Mouse (Mus musculus) embryonic facial prominence, embryonic 14.5 days (tissue): ENCODE results near the gene Stk11ip. TPM values are rescaled to one million over a fixed set of nuclear protein-coding genes. Genes with fewer than 3 reads are reported as not detected.

Experiments used
- ATAC-seq: fragments of 200-750 bp; cut with Nextera tagmentation; 2 replicates; pipeline ENCODE4 v1.8.0; 2017; ENCODE audit warnings: low read depth, moderate number of reproducible peaks, moderate TSS enrichment
- DNase-seq: peaks from one replicate; pipeline ENCODE4 v3.0.0-alpha.2; 2015; ENCODE audit warnings: low spot score
- H3K27ac ChIP-seq: fragments of 300-500 bp; sonication (generic); replicated peaks from 2 replicates; pipeline ENCODE4 v1.5.1; 2014; ENCODE audit warnings: low read depth, mild to moderate bottlenecking, low read length, moderate library complexity
- H3K27me3 ChIP-seq: fragments of 300-500 bp; sonication (generic); replicated peaks from 2 replicates; pipeline ENCODE4 v1.6.1; 2014; ENCODE audit warnings: low read length; ENCODE audit not compliant: control insufficient read depth, insufficient read depth
- H3K36me3 ChIP-seq: fragments of 300-500 bp; sonication (generic); 2 replicates; pipeline ENCODE4 v1.6.1; 2014; ENCODE audit warnings: low read length, mixed read lengths; ENCODE audit not compliant: control insufficient read depth, insufficient read depth
- H3K4me1 ChIP-seq: fragments of 300-500 bp; sonication (generic); 2 replicates; pipeline ENCODE4 v1.6.1; 2014; ENCODE audit warnings: antibody characterized with exemption, low read length; ENCODE audit not compliant: control insufficient read depth, insufficient read depth
- H3K4me2 ChIP-seq: fragments of 300-500 bp; sonication (generic); 2 replicates; pipeline ENCODE4 v1.6.1; 2014; ENCODE audit warnings: low read depth, mild to moderate bottlenecking, low read length, moderate library complexity, mixed read lengths
- H3K4me3 ChIP-seq: fragments of 300-500 bp; sonication (generic); 2 replicates; pipeline ENCODE4 v1.5.1; 2014; ENCODE audit warnings: low read depth, mild to moderate bottlenecking, low read length
- H3K9ac ChIP-seq: fragments of 300-500 bp; sonication (generic); 2 replicates; pipeline ENCODE4 v1.6.1; 2014; ENCODE audit warnings: low read depth, mild to moderate bottlenecking, low read length, moderate library complexity, mixed read lengths
- H3K9me3 ChIP-seq: fragments of 300-500 bp; sonication (generic); 2 replicates; pipeline ENCODE4 v1.6.1; 2016; ENCODE audit warnings: low read length; ENCODE audit not compliant: control insufficient read depth
- WGBS: fragments of 180-500 bp; shearing (Covaris S2); extraction: QIAGEN DNeasy Blood & Tissue Kit; methylation state at CpG from one replicate; pipeline ENCODE4 v1.1.7; 2014; 5-methylcytosine and 5-hydroxymethylcytosine counted together
- polyA plus RNA-seq: library from polyadenylated mRNA; unstranded; fragments of >200 nt; fragmentation: Nextera tagmentation; extraction: Ambion mirVana; gene quantifications from 2 replicates; pipeline ENCODE4 v1.2.1, GENCODE M21; 2014

Gene Stk11ip
- polyA plus RNA-seq, 1 experiment from 2014 or later = 13.1 TPM

DNA sequence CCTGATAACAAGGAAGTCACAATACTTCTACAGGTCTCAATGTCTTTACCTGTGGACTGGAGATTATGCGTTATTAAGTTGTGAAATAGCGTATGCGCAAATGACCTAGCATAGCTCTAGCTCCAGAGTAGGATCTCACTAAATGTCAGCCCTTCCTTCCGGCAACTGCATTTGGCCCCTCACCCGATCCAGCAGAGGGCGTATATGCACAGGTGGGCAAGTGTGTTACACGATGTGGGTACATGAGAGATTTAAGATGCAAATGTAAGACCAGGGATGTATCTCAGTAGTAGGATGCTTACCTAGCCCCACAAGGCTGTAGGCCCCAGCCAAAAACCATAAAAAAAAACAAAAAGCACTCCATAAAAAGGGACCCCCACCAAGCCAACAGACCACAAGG, 21.9 kb upstream of the Stk11ip start:
- Histone ChIP-seq H3K9me3 (no peaks in the 10 kb centered on the region), H3K4me2 (no peak overlapping the region), H3K4me3 (no peak overlapping the region), H3K9ac (no peak overlapping the region), H3K4me1 (peaks cover 3% of the 10 kb centered on the region), H3K27ac (no peak overlapping the region), H3K36me3 (peaks cover 89% of the 10 kb centered on the region), H3K27me3 (no peaks in the 10 kb centered on the region)
- ATAC-seq = no peak
- WGBS = 82% methylated on average over 7 of the region's 7 CpGs
- no peak for DNase-seq

DNA sequence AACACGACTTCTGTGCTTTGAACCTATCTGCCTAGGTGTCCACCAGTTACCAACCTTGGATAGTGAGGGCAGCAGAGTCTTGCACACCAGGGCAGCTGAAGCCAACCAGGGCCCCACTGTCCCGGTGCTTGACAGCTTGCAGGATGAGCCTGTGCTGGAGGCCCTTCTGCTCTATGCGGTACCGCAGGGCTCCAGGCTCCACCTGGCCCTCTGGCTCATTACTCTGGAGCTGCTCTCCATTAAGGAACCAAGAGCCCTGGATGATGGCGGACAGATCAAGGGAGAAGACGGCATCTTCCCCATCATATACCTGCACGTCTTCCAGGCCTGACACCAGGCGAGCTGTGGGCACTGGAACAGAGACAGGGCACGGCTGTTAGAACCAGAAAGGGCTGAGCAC, 19.4 kb upstream of the Stk11ip start:
- no peak for ATAC-seq
- no peak overlapping the region for H3K9ac ChIP-seq
- DNase-seq = no peak
- H3K9me3 ChIP-seq = no peaks in the 10 kb centered on the region
- peaks cover 68% of the 10 kb centered on the region for H3K36me3 ChIP-seq
- no peak overlapping the region for H3K27ac ChIP-seq
- peaks cover 16% of the 10 kb centered on the region for H3K4me1 ChIP-seq
- no peaks in the 10 kb centered on the region for H3K27me3 ChIP-seq
- H3K4me3 ChIP-seq = no peak overlapping the region
- 94% methylated on average over 9 of the region's 9 CpGs for WGBS
- H3K4me2 ChIP-seq = no peak overlapping the region

DNA sequence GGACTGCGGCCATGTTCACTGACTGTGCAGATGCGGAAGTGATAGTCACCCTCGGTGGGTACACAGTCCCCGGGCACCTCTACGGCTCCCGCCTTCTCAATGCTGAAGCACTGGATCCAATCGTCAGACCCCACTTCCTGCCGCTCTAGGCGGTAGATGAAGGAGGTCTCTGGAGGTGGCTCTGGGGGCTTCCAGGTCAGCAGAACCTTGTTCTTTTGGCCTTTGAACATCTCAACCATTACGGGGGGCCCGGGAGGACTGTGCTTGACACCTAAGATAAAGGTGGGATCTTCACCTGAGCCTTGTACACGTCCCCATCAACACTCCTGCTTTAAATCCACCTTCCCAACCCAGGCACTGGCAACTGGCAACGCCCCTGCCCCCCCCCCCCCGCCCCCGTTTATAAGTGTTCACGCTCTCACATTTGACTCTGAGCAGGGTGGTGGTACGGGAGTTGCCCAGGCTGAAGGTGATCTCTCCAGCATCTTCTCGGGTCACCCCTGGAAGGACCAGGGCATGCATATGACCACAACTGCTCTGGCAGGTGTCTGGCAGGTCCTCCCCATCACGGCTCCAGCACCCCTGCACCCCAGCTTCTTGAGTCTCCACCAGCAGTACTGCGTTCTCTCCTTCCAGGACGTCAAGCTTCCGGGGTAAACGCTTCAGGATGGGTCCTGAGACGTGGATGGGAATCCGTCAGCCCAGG, 18.2 kb upstream of the Stk11ip start:
- H3K4me3 ChIP-seq = no peak overlapping the region
- 88% methylated on average over 22 of the region's 25 CpGs for WGBS
- H3K4me2 ChIP-seq = peak overlapping the region; percentile 96
- H3K27ac ChIP-seq = no peak overlapping the region
- no peaks in the 10 kb centered on the region for H3K27me3 ChIP-seq
- no peak overlapping the region for H3K9ac ChIP-seq
- peaks cover 56% of the 10 kb centered on the region for H3K36me3 ChIP-seq
- ATAC-seq (no peak), DNase-seq (no peak)
- peaks cover 24% of the 10 kb centered on the region for H3K4me1 ChIP-seq
- no peaks in the 10 kb centered on the region for H3K9me3 ChIP-seq

DNA sequence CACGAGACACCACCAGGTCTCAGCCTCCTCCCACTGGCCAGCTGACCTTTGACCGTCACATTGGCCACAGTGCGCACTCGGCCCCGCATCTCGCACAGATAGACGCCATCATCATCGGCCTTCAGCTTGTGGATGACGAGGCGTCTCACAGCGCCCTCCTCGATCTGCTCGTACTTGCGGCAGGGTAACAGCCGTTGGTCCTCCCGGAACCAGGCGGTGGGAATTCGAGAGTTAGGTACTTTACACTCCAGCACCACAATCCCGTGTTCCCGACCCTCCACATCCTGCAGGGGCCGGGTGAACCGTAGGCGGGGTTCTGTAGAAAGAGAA, 17.7 kb upstream of the Stk11ip start:
- 72% methylated on average over 23 of the region's 23 CpGs for WGBS
- Histone ChIP-seq H3K27ac (no peak overlapping the region), H3K4me1 (peaks cover 24% of the 10 kb centered on the region), H3K36me3 (peaks cover 51% of the 10 kb centered on the region), H3K9ac (no peak overlapping the region), H3K4me3 (peak overlapping the region; percentile 92; the same call in 1 of the 2 replicates), H3K9me3 (no peaks in the 10 kb centered on the region), H3K4me2 (peak overlapping the region; percentile 96), H3K27me3 (no peaks in the 10 kb centered on the region)
- DNase-seq (no peak), ATAC-seq (no peak)

DNA sequence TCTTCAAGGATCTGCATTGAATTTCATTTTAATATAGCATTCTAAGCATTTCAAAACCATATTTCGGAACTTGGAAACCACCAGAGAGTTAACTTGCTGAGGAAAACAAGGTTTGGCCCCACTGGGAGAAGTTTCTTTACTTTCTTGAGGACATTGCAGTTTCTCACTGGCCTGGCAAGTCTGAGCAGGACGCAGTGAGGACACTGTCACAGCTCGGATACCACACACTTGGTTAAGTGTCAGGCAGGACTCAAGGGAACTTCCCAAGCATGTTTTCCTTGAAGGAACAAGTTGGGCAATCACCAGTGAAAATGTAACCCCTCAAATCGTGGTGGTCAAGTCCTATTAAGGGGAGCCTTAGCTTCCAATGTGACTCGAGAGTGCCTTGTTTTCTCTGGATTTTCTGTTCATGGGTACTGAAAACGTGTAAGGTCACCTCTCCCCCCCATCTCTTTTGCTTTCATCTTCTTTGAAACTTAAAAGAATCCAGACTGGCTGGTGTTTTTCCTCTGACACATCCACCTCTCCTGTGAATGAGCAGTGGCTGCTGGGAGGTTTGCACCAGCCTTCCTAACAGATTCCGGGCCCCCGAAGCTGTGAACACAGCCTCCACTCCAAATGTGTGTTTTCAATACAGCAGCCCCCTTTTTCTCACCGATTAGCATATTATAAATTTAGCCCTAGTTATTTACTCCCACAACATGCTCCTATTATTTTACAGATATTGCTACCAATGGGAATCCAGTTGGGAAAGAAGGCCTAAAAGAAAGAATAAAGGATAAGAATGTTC, 16.9 kb upstream of the Stk11ip start:
- Histone ChIP-seq H3K36me3 (peaks cover 43% of the 10 kb centered on the region), H3K4me3 (peak overlapping the region; percentile 92), H3K27me3 (no peaks in the 10 kb centered on the region), H3K27ac (peak overlapping the region; percentile 97; the same call in 1 of the 2 replicates), H3K9ac (peak overlapping the region; percentile 98), H3K9me3 (no peaks in the 10 kb centered on the region), H3K4me2 (peak overlapping the region; percentile 96), H3K4me1 (peaks cover 24% of the 10 kb centered on the region)
- ATAC-seq (no peak), DNase-seq (no peak)
- 44% methylated on average over 9 of the region's 9 CpGs for WGBS

DNA sequence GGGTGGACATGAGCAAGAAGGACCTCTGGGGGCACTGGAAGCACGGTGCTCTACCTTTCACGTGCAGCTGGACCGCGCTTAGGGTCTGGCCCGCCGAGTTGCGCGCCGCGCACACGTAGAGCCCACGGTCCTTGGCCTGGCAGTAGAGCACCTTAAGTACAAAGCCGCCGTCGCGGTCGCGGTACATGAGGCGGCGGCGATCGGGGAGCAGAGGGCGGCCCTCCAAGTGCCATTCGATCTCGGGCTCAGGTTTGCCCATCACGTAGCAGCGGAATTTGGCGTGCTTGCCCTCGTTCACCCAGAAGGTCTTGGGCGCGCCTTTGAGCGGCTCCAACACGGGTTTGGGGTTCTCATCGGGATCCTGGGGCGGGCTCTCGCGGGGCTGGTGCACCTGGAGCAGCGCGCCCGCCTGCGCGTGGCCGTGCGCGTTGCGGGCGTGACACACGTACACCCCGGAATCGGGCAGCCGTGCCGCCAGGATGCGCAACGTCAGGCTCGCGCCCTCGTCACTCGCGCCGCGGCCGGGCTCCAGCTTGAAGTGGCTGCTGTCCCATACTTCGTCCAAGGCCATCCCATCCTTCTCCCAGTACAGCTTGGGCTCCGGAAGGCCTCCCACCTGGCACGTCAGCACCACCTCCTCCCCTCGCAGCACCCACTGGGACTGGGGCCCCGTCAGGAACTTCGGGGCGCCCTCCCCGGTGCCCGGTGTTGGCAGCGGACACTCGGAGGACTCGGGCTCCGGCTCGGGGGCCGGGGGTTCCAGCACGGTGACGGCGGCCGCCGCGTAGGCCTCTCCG, 16.0 kb upstream of the Stk11ip start:
- H3K27ac ChIP-seq = peak overlapping the region; percentile 97
- DNase-seq = peak; percentile 79

DNA sequence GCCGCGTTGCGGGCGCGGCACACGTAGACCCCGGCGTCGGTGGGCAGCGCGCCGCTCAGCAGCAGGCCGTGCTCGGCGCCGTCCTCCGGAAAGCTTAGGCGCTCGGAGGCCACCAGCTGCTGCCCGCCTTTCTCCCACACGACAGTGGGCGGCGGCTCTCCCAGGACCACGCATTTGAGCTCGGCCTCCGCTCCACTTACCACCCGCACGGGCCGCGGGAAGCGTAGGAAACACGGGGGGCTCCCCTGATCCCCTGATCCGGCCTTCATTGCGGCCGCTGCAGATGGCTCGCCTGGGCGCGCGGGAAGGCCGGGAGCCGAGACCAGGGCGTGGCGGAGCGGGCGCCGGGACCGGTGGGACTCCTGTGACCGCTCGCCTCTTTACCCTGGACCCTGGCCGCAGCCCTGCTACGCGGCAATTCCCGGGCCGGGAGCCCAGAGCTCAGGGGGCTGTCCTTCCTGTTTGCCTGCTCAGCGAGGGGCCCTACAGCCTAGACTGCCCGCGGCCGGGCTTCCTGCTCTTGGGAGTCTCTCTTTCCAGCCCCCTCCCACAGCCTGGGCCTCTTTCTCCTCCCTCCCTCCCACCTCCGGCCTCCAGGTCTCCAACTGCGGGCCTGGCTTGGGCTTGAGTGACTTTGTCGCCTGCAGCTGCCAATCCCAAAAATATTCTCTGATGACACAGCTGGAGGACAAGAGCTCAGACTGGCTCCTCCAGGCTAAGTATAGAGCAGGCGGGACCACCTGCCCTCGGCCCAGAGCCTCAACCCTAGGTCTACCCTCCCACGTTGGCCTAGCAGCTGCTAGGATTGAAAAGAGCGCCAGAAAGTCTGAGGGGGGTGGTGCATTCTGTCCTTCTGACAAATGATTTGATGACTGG, 15.1 kb upstream of the Stk11ip start, which contains the start of gene Obsl1:
TSS of gene Obsl1 (minus strand) at position 497 of the 876 bp plus-strand sequence.
- Histone ChIP-seq H3K27me3 (no peaks in the 10 kb centered on the region), H3K36me3 (peaks cover 25% of the 10 kb centered on the region), H3K4me2 (peak within 1 kb of the TSS; percentile 96), H3K9ac (peak within 1 kb of the TSS; percentile 98), H3K4me1 (peaks cover 24% of the 10 kb centered on the region), H3K27ac (peak within 1 kb of the TSS; percentile 97), H3K4me3 (peak within 1 kb of the TSS; percentile 92), H3K9me3 (no peaks in the 10 kb centered on the region)
- 0% methylated on average over 17 of the region's 65 CpGs for WGBS
- ATAC-seq = peak; percentile 94
- DNase-seq = peak; percentile 97

More for the DNA sequence above, 16.0 kb upstream of the Stk11ip start:
- Histone ChIP-seq H3K4me3 (peak overlapping the region; percentile 92), H3K27me3 (no peaks in the 10 kb centered on the region), H3K9ac (peak overlapping the region; percentile 98), H3K4me1 (peaks cover 24% of the 10 kb centered on the region), H3K36me3 (peaks cover 34% of the 10 kb centered on the region), H3K4me2 (peak overlapping the region; percentile 96), H3K9me3 (no peaks in the 10 kb centered on the region)
- WGBS = under 1% methylated on average over 60 of the region's 84 CpGs
- peak; percentile 44 for ATAC-seq

DNA sequence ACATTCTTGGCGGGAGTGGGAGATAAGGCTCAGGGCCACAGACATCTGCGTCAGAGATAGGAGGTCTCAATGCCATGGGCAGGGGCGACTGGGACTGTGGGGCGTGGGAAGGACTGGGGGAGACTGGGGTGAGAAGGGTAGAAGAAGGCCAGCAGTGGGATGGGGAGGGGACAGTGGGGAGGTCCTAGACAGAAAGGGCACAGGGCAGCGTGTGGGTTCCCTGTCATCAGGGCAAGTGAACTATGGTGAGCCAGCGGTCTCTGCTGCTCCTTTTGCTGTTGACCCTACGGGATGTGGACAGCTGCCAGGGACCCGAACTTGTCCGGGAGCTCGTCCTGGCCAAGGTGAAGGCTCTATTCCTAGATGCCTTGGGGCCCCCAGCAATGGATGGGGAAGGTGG, 14.3 kb upstream of the Stk11ip start, which contains the start of gene Inha:
TSS of gene Inha (plus strand) at position 72 of the 400 bp plus-strand sequence.
- no peaks in the 10 kb centered on the region for H3K27me3 ChIP-seq
- H3K9me3 ChIP-seq = no peaks in the 10 kb centered on the region
- peak within 1 kb of the TSS; percentile 92 for H3K4me3 ChIP-seq
- peak within 1 kb of the TSS; percentile 96 for H3K4me2 ChIP-seq
- DNase-seq (no peak), ATAC-seq (no peak)
- H3K9ac ChIP-seq = peak within 1 kb of the TSS; percentile 98
- peaks cover 17% of the 10 kb centered on the region for H3K36me3 ChIP-seq
- H3K27ac ChIP-seq = peak within 1 kb of the TSS; percentile 97
- peaks cover 24% of the 10 kb centered on the region for H3K4me1 ChIP-seq
- 65% methylated on average over 10 of the region's 10 CpGs for WGBS
